Comparison of ENCODE assay signal across 8 mouse cellular contexts in genomic region chr3:36531979-36532542, GRCm38 (mm10). TPM values are rescaled to one million over a fixed set of nuclear protein-coding genes. Genes with fewer than 3 reads are reported as not detected.
DNase-seq lines count a peak whose midpoint lies in the region; ATAC-seq and TF ChIP-seq lines count a peak whose summit lies in the region.

No protein-coding gene starts in this region.

- H3K4me1 ChIP-seq in liver, adult 2 months (ENCODE audit: control insufficient read depth, insufficient read depth, low read length) = peaks cover 4% of the 10 kb centered on the region; the same call in 1 of the 2 replicates
- H3K4me1 ChIP-seq in embryonic facial prominence, embryonic 13.5 days = peaks cover 11% of the 10 kb centered on the region
- peaks cover 23% of the 10 kb centered on the region for H3K4me1 ChIP-seq in limb, embryonic 10.5 days
- H3K4me1 ChIP-seq in neural tube, embryonic 13.5 days (replicated peaks) = peaks cover 18% of the 10 kb centered on the region

- H3K79me2 ChIP-seq in liver, adult 2 months (ENCODE audit: control insufficient read depth, insufficient read depth, low read length) = no peaks in the 10 kb centered on the region

- TF ChIP-seq CTCF in liver, adult 2 months (IDR thresholded peaks at IDR 0.05; ENCODE audit: low read depth, low read length) = no peak

- intact Hi-C loops in left cerebral cortex, postnatal 36 days (cut with DNase I) = no loop called here

- WGBS in liver, adult 2 months = 2% methylated on average over 18 of the region's 18 CpGs
- WGBS in embryonic facial prominence, embryonic 13.5 days = 13% methylated on average over 18 of the region's 18 CpGs
- WGBS in limb, embryonic 10.5 days = 11% methylated on average over 18 of the region's 18 CpGs
- WGBS in neural tube, embryonic 13.5 days = 11% methylated on average over 18 of the region's 18 CpGs

- H3K9me3 ChIP-seq in embryonic facial prominence, embryonic 13.5 days = no peaks in the 10 kb centered on the region
- H3K9me3 ChIP-seq in limb, embryonic 10.5 days (replicated peaks) = no peaks in the 10 kb centered on the region
- H3K9me3 ChIP-seq in neural tube, embryonic 13.5 days = no peaks in the 10 kb centered on the region

- H3K4me3 ChIP-seq in liver, adult 2 months (ENCODE audit: insufficient read depth, low read depth, low read length) = peak overlapping the region; percentile 71
- H3K4me3 ChIP-seq in embryonic facial prominence, embryonic 13.5 days = peak overlapping the region; percentile 28
- peak overlapping the region; percentile 44 for H3K4me3 ChIP-seq in limb, embryonic 10.5 days
- peak overlapping the region; percentile 24 for H3K4me3 ChIP-seq in neural tube, embryonic 13.5 days

- ATAC-seq in embryonic facial prominence, embryonic 13.5 days (ENCODE audit: insufficient number of reproducible peaks, insufficient read depth, low FRiP score, low TSS enrichment, low read depth) = no peak
- no peak for ATAC-seq in neural tube, embryonic 13.5 days (ENCODE audit: low read depth)

- peak overlapping the region; percentile 80 for H3K9ac ChIP-seq in liver, adult 2 months (ENCODE audit: low read depth, low read length)
- peak overlapping the region; percentile 41; the same call in 1 of the 2 replicates for H3K9ac ChIP-seq in embryonic facial prominence, embryonic 13.5 days
- H3K9ac ChIP-seq in neural tube, embryonic 13.5 days = peak overlapping the region; percentile 46; the same call in 1 of the 2 replicates

- TF ChIP-seq POLR2A in liver, adult 2 months (IDR thresholded peaks at IDR 0.05; ENCODE audit: extremely low read depth, insufficient read depth, low read length) = no peak

- peak; percentile 7 for DNase-seq in liver, adult 2 months (ENCODE audit: extremely low read depth, low read depth, low spot score)
- no peak for DNase-seq in liver
- DNase-seq in limb, embryonic 10.5 days (ENCODE audit: low spot score) = peak; percentile 48
- DNase-seq in layer of hippocampus, postnatal 25 days (ENCODE audit: extremely low spot score in 1 of 2, low spot score in 1 of 2) = no peak
- no peak for DNase-seq in left cerebral cortex, postnatal 36 days (ENCODE audit: low spot score in 2 of 2)
- DNase-seq in kidney, adult 9 months = no peak

- no peaks in the 10 kb centered on the region for H3K36me3 ChIP-seq in liver, adult 2 months (ENCODE audit: control insufficient read depth, insufficient read depth, low read length)
- H3K36me3 ChIP-seq in embryonic facial prominence, embryonic 13.5 days = no peaks in the 10 kb centered on the region
- H3K36me3 ChIP-seq in limb, embryonic 10.5 days = no peaks in the 10 kb centered on the region
- H3K36me3 ChIP-seq in neural tube, embryonic 13.5 days = no peaks in the 10 kb centered on the region

- H3K4me2 ChIP-seq in embryonic facial prominence, embryonic 13.5 days = peak overlapping the region; percentile 51
- peak overlapping the region; percentile 52 for H3K4me2 ChIP-seq in neural tube, embryonic 13.5 days

- H3K27ac ChIP-seq in liver, adult 2 months (replicated peaks; ENCODE audit: insufficient read depth, low read depth, low read length) = peak overlapping the region; percentile 40; the same call in 1 of the 2 replicates
- H3K27ac ChIP-seq in embryonic facial prominence, embryonic 13.5 days = no peak overlapping the region
- H3K27ac ChIP-seq in limb, embryonic 10.5 days = peak overlapping the region; percentile 66; the same call in 1 of the 2 replicates
- H3K27ac ChIP-seq in neural tube, embryonic 13.5 days (replicated peaks) = no peak overlapping the region

- no peaks in the 10 kb centered on the region for H3K27me3 ChIP-seq in liver, adult 2 months (ENCODE audit: control insufficient read depth, insufficient read depth, low read length)
- peaks cover 31% of the 10 kb centered on the region for H3K27me3 ChIP-seq in embryonic facial prominence, embryonic 13.5 days
- H3K27me3 ChIP-seq in limb, embryonic 10.5 days (ENCODE audit: low read depth, poor library complexity, severe bottlenecking) = peaks cover 23% of the 10 kb centered on the region
- peaks cover 20% of the 10 kb centered on the region for H3K27me3 ChIP-seq in neural tube, embryonic 13.5 days

RNA-seq across cellular contexts. Expression of gene Gm11549, which starts 10.4 kb away (rescaled TPM):
- total RNA-seq in liver, adult 2 months (2014; rRNA removed) = not detected in 2 replicates
- polyA plus RNA-seq in liver, adult 2 months (2012; rRNA removed) = not detected in 2 replicates
- polyA plus RNA-seq in embryonic facial prominence, embryonic 13.5 days (2015; fragmentation: Nextera tagmentation; extraction: Ambion mirVana) = 0.07 and 0.18 TPM in 2 replicates
- not detected in 2 replicates for polyA plus RNA-seq in limb, embryonic 10.5 days (2016; fragmentation: Nextera tagmentation; extraction: Ambion mirVana)
- polyA plus RNA-seq in neural tube, embryonic 13.5 days (2015; fragmentation: Nextera tagmentation; extraction: Ambion mirVana) = 1.9 and 2.2 TPM in 2 replicates
- 1 to 10 TPM; 1.7 to 2.9 TPM for total RNA-seq in layer of hippocampus, postnatal 25 days (2021)
- 10 to 100 TPM; 32.8 to 42.1 TPM for total RNA-seq in left cerebral cortex, postnatal 36 days (2021)

RNA-seq across cellular contexts. Expression of gene Exosc9, which starts 20.3 kb away (rescaled TPM):
- total RNA-seq in liver, adult 2 months (2014; rRNA removed) = 13.4 and 15.6 TPM in 2 replicates
- polyA plus RNA-seq in liver, adult 2 months (2012; rRNA removed) = 4.8 and 6.3 TPM in 2 replicates
- polyA plus RNA-seq in embryonic facial prominence, embryonic 13.5 days (2015; fragmentation: Nextera tagmentation; extraction: Ambion mirVana) = 69.3 and 73.7 TPM in 2 replicates
- 93.1 and 98.5 TPM in 2 replicates for polyA plus RNA-seq in limb, embryonic 10.5 days (2016; fragmentation: Nextera tagmentation; extraction: Ambion mirVana)
- 94.8 and 95.5 TPM in 2 replicates for polyA plus RNA-seq in neural tube, embryonic 13.5 days (2015; fragmentation: Nextera tagmentation; extraction: Ambion mirVana)
- total RNA-seq in layer of hippocampus, postnatal 25 days (2021) = 10 to 100 TPM; 38.9 to 42.2 TPM
- 10 to 100 TPM; 39.1 to 41.9 TPM for total RNA-seq in left cerebral cortex, postnatal 36 days (2021)

RNA-seq across cellular contexts. Expression of gene Ccna2, which starts 39.9 kb away (rescaled TPM):
- 0.74 and 3.8 TPM in 2 replicates for total RNA-seq in liver, adult 2 months (2014; rRNA removed)
- polyA plus RNA-seq in liver, adult 2 months (2012; rRNA removed) = 0.50 and 0.67 TPM in 2 replicates
- 171 and 175 TPM in 2 replicates for polyA plus RNA-seq in embryonic facial prominence, embryonic 13.5 days (2015; fragmentation: Nextera tagmentation; extraction: Ambion mirVana)
- polyA plus RNA-seq in limb, embryonic 10.5 days (2016; fragmentation: Nextera tagmentation; extraction: Ambion mirVana) = 244 TPM in 2 replicates
- 33.4 and 43.6 TPM in 2 replicates for polyA plus RNA-seq in neural tube, embryonic 13.5 days (2015; fragmentation: Nextera tagmentation; extraction: Ambion mirVana)
- 1 to 10 TPM; 1.3 to 2.0 TPM for total RNA-seq in layer of hippocampus, postnatal 25 days (2021)
- total RNA-seq in left cerebral cortex, postnatal 36 days (2021) = 1 to 10 TPM; 1.3 to 1.7 TPM

RNA-seq across cellular contexts. Expression of gene 1810062G17Rik, which starts 56.3 kb away (rescaled TPM):
- 1.4 and 1.7 TPM in 2 replicates for total RNA-seq in liver, adult 2 months (2014; rRNA removed)
- 0.87 and 0.91 TPM in 2 replicates for polyA plus RNA-seq in liver, adult 2 months (2012; rRNA removed)
- polyA plus RNA-seq in embryonic facial prominence, embryonic 13.5 days (2015; fragmentation: Nextera tagmentation; extraction: Ambion mirVana) = 0.89 and 1.4 TPM in 2 replicates
- 0.55 and 0.84 TPM in 2 replicates for polyA plus RNA-seq in limb, embryonic 10.5 days (2016; fragmentation: Nextera tagmentation; extraction: Ambion mirVana)
- polyA plus RNA-seq in neural tube, embryonic 13.5 days (2015; fragmentation: Nextera tagmentation; extraction: Ambion mirVana) = 0.34 and 0.59 TPM in 2 replicates
- not detected for total RNA-seq in layer of hippocampus, postnatal 25 days (2021)
- not detected for total RNA-seq in left cerebral cortex, postnatal 36 days (2021)

RNA-seq across cellular contexts. Expression of gene Anxa5, which starts 56.4 kb away (rescaled TPM):
- 77.4 and 95.0 TPM in 2 replicates for total RNA-seq in liver, adult 2 months (2014; rRNA removed)
- 152 and 159 TPM in 2 replicates for polyA plus RNA-seq in liver, adult 2 months (2012; rRNA removed)
- polyA plus RNA-seq in embryonic facial prominence, embryonic 13.5 days (2015; fragmentation: Nextera tagmentation; extraction: Ambion mirVana) = 327 and 355 TPM in 2 replicates
- polyA plus RNA-seq in limb, embryonic 10.5 days (2016; fragmentation: Nextera tagmentation; extraction: Ambion mirVana) = 99.2 and 115 TPM in 2 replicates
- polyA plus RNA-seq in neural tube, embryonic 13.5 days (2015; fragmentation: Nextera tagmentation; extraction: Ambion mirVana) = 211 and 212 TPM in 2 replicates
- 10 to 100 TPM; 54.5 to 59.8 TPM for total RNA-seq in layer of hippocampus, postnatal 25 days (2021)
- 10 to 100 TPM; 64.2 to 67.8 TPM for total RNA-seq in left cerebral cortex, postnatal 36 days (2021)

Comparison
In these comparisons a context has a peak if more than half of its experiments do, and no peak if none do; other contexts are left out.
1. DNase-seq: peak in liver, adult 2 months (single experiment) and limb, embryonic 10.5 days (single experiment); none in liver (single experiment), layer of hippocampus, postnatal 25 days (0 of 2), left cerebral cortex, postnatal 36 days (0 of 2) and kidney, adult 9 months (single experiment).
2. H3K27ac ChIP-seq: peak in liver, adult 2 months (single experiment) and limb, embryonic 10.5 days (single experiment); none in embryonic facial prominence, embryonic 13.5 days (single experiment) and neural tube, embryonic 13.5 days (single experiment).
3. RNA of gene Ccna2, which starts 39.9 kb away (polyA plus RNA-seq): 244 TPM in limb, embryonic 10.5 days, 171 to 175 TPM in embryonic facial prominence, embryonic 13.5 days and 33.4 to 43.6 TPM in neural tube, embryonic 13.5 days; 0.50 to 0.67 TPM in liver, adult 2 months; every median in the first group is over 10 times any median in the second.
4. Peak in every context shown above with its lines, with median percentiles within 50 percentile points of each other: H3K4me3 ChIP-seq and H3K9ac ChIP-seq.